Mouse (Mus musculus) thymus, postnatal 25 days (tissue): ENCODE data around the gene Agap2.
"Not testable (repeated sequence)": the region's sequence is repeated elsewhere in the genome, so short reads cannot be mapped to it uniquely, and the experiment has no call there.

ENCODE experiments used
- DNase-seq: peaks from one replicate; pipeline ENCODE4 v3.0.0; 2022

Agap2 gene

GRCm38 (mm10) chr10:127059968-127060916, 14.8 kb upstream of the Agap2 start, which contains the start of gene March9:
Gene March9, minus strand, starts transcription at chr10:127060184.
- peak; percentile 85 for DNase-seq

GRCm38 (mm10) chr10:127061085-127061484, 14.0 kb upstream of the Agap2 start:
- DNase-seq = no peak

GRCm38 (mm10) chr10:127061513-127061912, 13.6 kb upstream of the Agap2 start:
- DNase-seq = no peak

GRCm38 (mm10) chr10:127062101-127062500, 13.0 kb upstream of the Agap2 start:
- DNase-seq = not testable (repeated sequence)

GRCm38 (mm10) chr10:127062503-127062902, 12.6 kb upstream of the Agap2 start:
- no peak for DNase-seq

GRCm38 (mm10) chr10:127063239-127063872, 11.7 kb upstream of the Agap2 start, which contains the start of gene Cdk4:
Gene Cdk4, plus strand, starts transcription at chr10:127063534.
- peak; percentile 97 for DNase-seq

- DNase-seq = peak; percentile 33
Observed at GRCm38 (mm10) chr10:127063913-127064870, 10.9 kb upstream of the Agap2 start.

GRCm38 (mm10) chr10:127065981-127066380, 9.1 kb upstream of the Agap2 start:
- DNase-seq = no peak

- DNase-seq = no peak
Observed at GRCm38 (mm10) chr10:127066519-127067018, 8.5 kb upstream of the Agap2 start.

GRCm38 (mm10) chr10:127068360-127069038, 6.6 kb upstream of the Agap2 start:
- no peak for DNase-seq

GRCm38 (mm10) chr10:127069281-127070189, 5.5 kb upstream of the Agap2 start:
- no peak for DNase-seq

GRCm38 (mm10) chr10:127070190-127071121, 4.6 kb upstream of the Agap2 start, which contains the start of gene Tspan31:
Gene Tspan31, minus strand, starts transcription at chr10:127070264.
- DNase-seq = peak; percentile 46

GRCm38 (mm10) chr10:127071203-127071602, 3.9 kb upstream of the Agap2 start:
- no peak for DNase-seq

GRCm38 (mm10) chr10:127072270-127072669, 2.8 kb upstream of the Agap2 start:
- DNase-seq = not testable (repeated sequence)

- DNase-seq = not testable (repeated sequence)
Observed at GRCm38 (mm10) chr10:127072969-127073368, 2.1 kb upstream of the Agap2 start.

GRCm38 (mm10) chr10:127073981-127074380, 1.1 kb upstream of the Agap2 start:
- DNase-seq = no peak

GRCm38 (mm10) chr10:127075651-127076050, 567 bp downstream of the Agap2 start:
- DNase-seq = no peak

- DNase-seq = peak; percentile 72
Observed at GRCm38 (mm10) chr10:127076082-127076481, 998 bp downstream of the Agap2 start.

- DNase-seq = no peak
Observed at GRCm38 (mm10) chr10:127077515-127077914, 2.4 kb downstream of the Agap2 start.
